Mouse (Mus musculus) stomach, postnatal 0 days (tissue): ENCODE measurements at regions not wholly inside any gene's neighbourhood (a gene's known extent, or its start where the extent isn't known, plus 50 kb on each side); places are given as distances from the start of the nearest gene placed in this dataset.

Experiments used
- ATAC-seq: fragments of 200-750 bp; cut with Nextera tagmentation; 2 replicates; pipeline ENCODE4 v1.8.0; 2017; ENCODE audit not compliant: low FRiP score, low TSS enrichment
- DNase-seq: peaks from one replicate; pipeline ENCODE4 v3.0.0-alpha.2; 2016; ENCODE audit warnings: low spot score
- H3K27ac ChIP-seq: fragments of 300-500 bp; sonication (generic); replicated peaks from 2 replicates; pipeline ENCODE4 v1.5.1; 2014; ENCODE audit warnings: mild to moderate bottlenecking, control low read depth
- H3K27me3 ChIP-seq: fragments of 300-500 bp; sonication (generic); 2 replicates; pipeline ENCODE4 v1.6.1; 2014; ENCODE audit warnings: low read length; ENCODE audit not compliant: control insufficient read depth, insufficient read depth
- H3K36me3 ChIP-seq: fragments of 300-500 bp; sonication (generic); 2 replicates; pipeline ENCODE4 v1.6.1; 2014; ENCODE audit warnings: low read length, mixed read lengths; ENCODE audit not compliant: control insufficient read depth, insufficient read depth
- H3K4me1 ChIP-seq: fragments of 300-500 bp; sonication (generic); replicated peaks from 2 replicates; pipeline ENCODE4 v1.6.1; 2014; ENCODE audit warnings: antibody characterized with exemption; ENCODE audit not compliant: control insufficient read depth, insufficient read depth
- H3K4me2 ChIP-seq: fragments of 300-500 bp; sonication (generic); replicated peaks from 2 replicates; pipeline ENCODE4 v1.6.1; 2014; ENCODE audit warnings: low read depth, mild to moderate bottlenecking, control low read depth, moderate library complexity
- H3K4me3 ChIP-seq: fragments of 300-500 bp; sonication (generic); 2 replicates; pipeline ENCODE4 v1.5.1; 2014; ENCODE audit warnings: low read depth, low read length, control low read depth
- H3K9ac ChIP-seq: fragments of 300-500 bp; sonication (generic); 2 replicates; pipeline ENCODE4 v1.6.1; 2014; ENCODE audit warnings: mild to moderate bottlenecking, low read length, control low read depth, mixed read lengths
- H3K9me3 ChIP-seq: fragments of 300-500 bp; sonication (generic); 2 replicates; pipeline ENCODE4 v1.6.1; 2016; ENCODE audit warnings: low read length; ENCODE audit not compliant: control insufficient read depth
- CTCF ChIP-seq: IDR thresholded peaks from 2 replicates; pipeline ENCODE4 v1.5.1; 2016; ENCODE audit warnings: antibody characterized with exemption, low read depth, mild to moderate bottlenecking, moderate library complexity
- EP300 ChIP-seq: optimal IDR thresholded peaks from 2 replicates; pipeline ENCODE3; 2016; ENCODE audit warnings: antibody characterized with exemption
- WGBS: fragments of 180-500 bp; shearing (Covaris S2); extraction: QIAGEN DNeasy Blood & Tissue Kit; methylation state at CpG from one replicate; pipeline ENCODE4 v1.1.7; 2014; 5-methylcytosine and 5-hydroxymethylcytosine counted together

- H3K4me1 ChIP-seq = no peaks in the 10 kb centered on the region
- no peaks in the 10 kb centered on the region for H3K36me3 ChIP-seq
- no peaks in the 10 kb centered on the region for H3K27me3 ChIP-seq
- no peaks in the 10 kb centered on the region for H3K9me3 ChIP-seq
- no peak for ATAC-seq
- TF ChIP-seq EP300 (no peak), CTCF (no peak)
- no peak for DNase-seq
- no peak overlapping the region for H3K4me3 ChIP-seq
- H3K4me2 ChIP-seq = no peak overlapping the region
- no peak overlapping the region for H3K27ac ChIP-seq
- 94% methylated on average over 5 of the region's 5 CpGs for WGBS
- no peak overlapping the region for H3K9ac ChIP-seq
These were observed 60.0 kb upstream of the Nmu start for GRCm38 (mm10) chr5:76423593-76423992.

- DNase-seq (no peak), ATAC-seq (no peak)
- Histone ChIP-seq H3K4me1 (no peaks in the 10 kb centered on the region), H3K27ac (no peak overlapping the region), H3K4me3 (no peak overlapping the region), H3K36me3 (no peaks in the 10 kb centered on the region), H3K27me3 (no peaks in the 10 kb centered on the region), H3K9me3 (no peaks in the 10 kb centered on the region), H3K4me2 (no peak overlapping the region), H3K9ac (no peak overlapping the region)
- 85% methylated on average over 2 of the region's 2 CpGs for WGBS
- TF ChIP-seq CTCF (no peak), EP300 (no peak)
These were observed 58.2 kb upstream of the Gm7271 start for GRCm38 (mm10) chr5:76425680-76426079.

DNA sequence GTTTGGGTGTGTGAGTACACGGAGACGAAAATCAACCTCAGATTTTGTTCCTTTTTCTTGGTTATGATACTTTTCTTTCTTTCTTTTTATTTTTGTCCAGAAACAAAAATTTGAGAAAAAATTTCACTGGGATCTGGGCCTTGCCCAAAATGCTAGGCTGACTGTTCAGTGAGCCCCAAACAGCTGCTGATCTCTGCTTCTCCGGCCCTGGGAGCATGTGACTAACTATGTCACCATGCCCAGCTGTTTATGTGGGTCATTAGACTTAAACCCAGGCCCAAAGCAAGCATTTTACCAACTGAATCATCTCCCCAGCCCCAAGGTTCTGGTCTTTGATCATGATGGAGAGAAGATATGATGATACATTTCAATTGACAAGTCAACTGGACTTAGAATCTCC lies 56.3 kb upstream of the Gm7271 start:
- no peak for TF ChIP-seq EP300
- no peak for TF ChIP-seq CTCF

DNA sequence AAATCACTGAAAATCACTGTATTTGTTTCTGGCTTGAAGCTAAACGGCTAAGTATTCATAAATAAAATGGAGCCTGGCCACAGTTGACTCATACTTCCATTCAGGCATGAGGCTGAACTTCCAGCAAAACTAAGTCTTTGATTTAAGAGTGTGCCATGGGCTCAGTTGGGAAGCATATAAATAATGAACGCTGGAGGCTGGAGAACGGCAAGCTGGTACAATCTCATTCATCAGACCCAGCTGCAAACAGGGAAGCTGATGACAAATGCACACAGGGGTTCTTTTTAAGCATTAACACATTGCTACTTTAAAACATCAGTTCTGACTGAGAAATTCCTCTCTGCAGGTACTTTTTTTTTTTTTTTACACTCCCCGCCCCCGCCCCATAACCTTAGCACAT lies 54.4 kb upstream of the Gm7271 start:
- H3K4me2 ChIP-seq = no peak overlapping the region
- H3K27me3 ChIP-seq = no peaks in the 10 kb centered on the region
- H3K9ac ChIP-seq = no peak overlapping the region
- no peak overlapping the region for H3K27ac ChIP-seq
- no peak for TF ChIP-seq CTCF
- no peak for TF ChIP-seq EP300
- no peak for ATAC-seq
- H3K9me3 ChIP-seq = no peaks in the 10 kb centered on the region
- no peak overlapping the region for H3K4me3 ChIP-seq
- WGBS = 61% methylated on average over 5 of the region's 5 CpGs
- H3K36me3 ChIP-seq = no peaks in the 10 kb centered on the region
- H3K4me1 ChIP-seq = no peaks in the 10 kb centered on the region
- no peak for DNase-seq

More for the DNA sequence above, 56.3 kb upstream of the Gm7271 start:
- no peaks in the 10 kb centered on the region for H3K9me3 ChIP-seq
- no peak overlapping the region for H3K27ac ChIP-seq
- no peaks in the 10 kb centered on the region for H3K4me1 ChIP-seq
- H3K4me2 ChIP-seq = no peak overlapping the region
- WGBS = 89% methylated on average over 3 of the region's 3 CpGs
- no peak overlapping the region for H3K4me3 ChIP-seq
- H3K9ac ChIP-seq = no peak overlapping the region
- no peak for DNase-seq
- no peaks in the 10 kb centered on the region for H3K36me3 ChIP-seq
- H3K27me3 ChIP-seq = no peaks in the 10 kb centered on the region
- ATAC-seq = no peak

DNA sequence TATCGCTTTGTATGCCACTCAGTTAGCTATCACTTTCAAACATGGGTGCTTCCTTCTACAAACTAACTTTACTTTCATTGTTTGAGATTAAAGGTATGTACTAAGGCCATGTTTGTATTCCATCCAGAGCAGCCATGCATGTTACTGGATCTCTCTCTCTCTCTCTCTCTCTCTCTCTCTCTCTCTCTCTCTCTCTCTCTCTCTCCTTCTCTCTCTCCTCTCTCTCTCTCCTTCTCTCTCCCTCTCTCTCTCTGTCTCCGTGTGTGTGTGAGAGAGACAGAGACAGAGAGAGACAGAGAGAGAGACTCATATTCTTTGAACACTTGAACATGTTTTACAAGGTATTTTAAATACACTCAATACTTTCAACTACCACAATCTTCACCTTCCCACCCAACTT lies 50.2 kb upstream of the Gm7271 start:
- DNase-seq (no peak), ATAC-seq (no peak)
- Histone ChIP-seq H3K36me3 (no peaks in the 10 kb centered on the region), H3K9me3 (no peaks in the 10 kb centered on the region), H3K27ac (no peak overlapping the region), H3K4me3 (no peak overlapping the region), H3K4me1 (no peaks in the 10 kb centered on the region), H3K4me2 (no peak overlapping the region), H3K27me3 (no peaks in the 10 kb centered on the region), H3K9ac (no peak overlapping the region)
- WGBS = 98% methylated on average over 2 of the region's 2 CpGs
- TF ChIP-seq EP300 = no peak
- no peak for TF ChIP-seq CTCF
